Mouse (Mus musculus) erythroblast, embryonic 14.5 days (primary cell): ENCODE data around the gene Epha6. TPM values are rescaled to one million over a fixed set of nuclear protein-coding genes. Genes with fewer than 3 reads are reported as not detected.

ENCODE experiments used
- H3K27me3 ChIP-seq: 2 replicates; pipeline ENCODE4 v1.6.1; 2012; ENCODE audit warnings: inconsistent platforms; ENCODE audit not compliant: control insufficient read depth
- H3K36me3 ChIP-seq: 2 replicates; pipeline ENCODE4 v1.6.1; 2012; ENCODE audit warnings: mild to moderate bottlenecking, inconsistent platforms; ENCODE audit not compliant: control insufficient read depth
- H3K4me1 ChIP-seq: 2 replicates; pipeline ENCODE4 v1.6.1; 2012; ENCODE audit warnings: inconsistent platforms; ENCODE audit not compliant: control insufficient read depth
- H3K4me3 ChIP-seq: replicated peaks from 2 replicates; pipeline ENCODE3; 2012; ENCODE audit warnings: moderate library complexity, mild to moderate bottlenecking, inconsistent platforms
- H3K9me3 ChIP-seq: 2 replicates; pipeline ENCODE4 v1.6.1; 2012; ENCODE audit warnings: low read length, inconsistent platforms, mixed read lengths; ENCODE audit not compliant: control insufficient read depth
- GATA1 ChIP-seq: IDR thresholded peaks from 2 replicates; pipeline ENCODE4 v1.6.1; 2012; ENCODE audit warnings: low read length, inconsistent platforms, mixed read lengths
- TAL1 ChIP-seq: IDR thresholded peaks from 3 replicates; pipeline ENCODE4 v1.6.1; 2012; ENCODE audit warnings: low read length, inconsistent platforms, mixed read lengths
- polyA plus RNA-seq: library from polyadenylated mRNA; stranded (reverse); fragments of >175 nt; gene quantifications from 2 replicates; pipeline ENCODE4 v1.2.3, GENCODE M21; 2012

Gene Epha6
- polyA plus RNA-seq, 1 experiment: not detected

- no peak overlapping the region for H3K4me3 ChIP-seq
- no peak for TF ChIP-seq TAL1
- TF ChIP-seq GATA1: no peak
Observed at GRCm38 (mm10) chr16:59604078-59604781, 1001.1 kb downstream of the Epha6 start.

More at GRCm38 (mm10) chr16:59604078-59604781, 1001.1 kb downstream of the Epha6 start:
- Histone ChIP-seq H3K27me3 (peaks cover 28% of the 10 kb centered on the region), H3K9me3 (peaks cover 4% of the 10 kb centered on the region; the same call in 1 of the 2 replicates), H3K4me1 (no peaks in the 10 kb centered on the region), H3K36me3 (no peaks in the 10 kb centered on the region)
